Mouse (Mus musculus): ENCODE results near the gene Dtx3l. TPM values are rescaled to one million over a fixed set of nuclear protein-coding genes. Genes with fewer than 3 reads are reported as not detected.
A peak's percentile ranks its signal among the peaks of the same experiment; 100 is the strongest.

Gene Dtx3l
- 6.2 and 6.4 TPM in 2 replicates for polyA plus RNA-seq (2015; fragmentation: Nextera tagmentation; extraction: Ambion mirVana)

- no peak for TF ChIP-seq CTCF (IDR thresholded peaks at IDR 0.05)
- TF ChIP-seq EP300 (IDR thresholded peaks at IDR 0.05) = no peak
- ATAC-seq (peak; percentile 71), DNase-seq (ENCODE audit: low spot score) (peak; percentile 85)
- peak within 1 kb of the TSS; percentile 84 for H3K27ac ChIP-seq (ENCODE audit: low read length)
- 2% methylated on average over 52 of the region's 52 CpGs for WGBS
- peak within 1 kb of the TSS; percentile 80 for H3K4me2 ChIP-seq (replicated peaks; ENCODE audit: low read depth, low read length)
- peak within 1 kb of the TSS; percentile 67 for H3K4me3 ChIP-seq (ENCODE audit: low read depth, low read length)
- peaks cover 2% of the 10 kb centered on the region; the same call in 1 of the 2 replicates for H3K36me3 ChIP-seq (ENCODE audit: insufficient read depth, low read length)
- no peaks in the 10 kb centered on the region for H3K9me3 ChIP-seq (ENCODE audit: low read length)
- no peaks in the 10 kb centered on the region for H3K4me1 ChIP-seq (ENCODE audit: insufficient read depth, low read depth, low read length)
- no peaks in the 10 kb centered on the region for H3K27me3 ChIP-seq (replicated peaks; ENCODE audit: insufficient read depth, low read length)
- H3K9ac ChIP-seq (replicated peaks; ENCODE audit: low read depth) = peak within 1 kb of the TSS; percentile 73
Observed at GRCm38 (mm10) chr16:35938211-35939151, at the start of gene Dtx3l, which contains the start of gene Parp9. Dtx3l (minus strand) TSS chr16:35939151. Parp9 (plus strand) TSS chr16:35938470.

GRCm38 (mm10) chr16:35987930-35988329 lies 49.0 kb upstream of the Dtx3l start:
- TF ChIP-seq CTCF (IDR thresholded peaks at IDR 0.05) (no peak), EP300 (IDR thresholded peaks at IDR 0.05) (no peak)
- H3K27me3 ChIP-seq (replicated peaks; ENCODE audit: insufficient read depth, low read length) = no peaks in the 10 kb centered on the region
- no peaks in the 10 kb centered on the region for H3K36me3 ChIP-seq (ENCODE audit: insufficient read depth, low read length)
- no peaks in the 10 kb centered on the region for H3K9me3 ChIP-seq (ENCODE audit: low read length)
- H3K4me1 ChIP-seq (ENCODE audit: insufficient read depth, low read depth, low read length) = no peaks in the 10 kb centered on the region
- whole genome bisulfite sequencing = 57% methylated on average over 1 of the region's 1 CpGs
- no peak overlapping the region for H3K27ac ChIP-seq (ENCODE audit: low read length)
- no peak overlapping the region for H3K9ac ChIP-seq (replicated peaks; ENCODE audit: low read depth)
- no peak overlapping the region for H3K4me2 ChIP-seq (replicated peaks; ENCODE audit: low read depth, low read length)
- no peak overlapping the region for H3K4me3 ChIP-seq (ENCODE audit: low read depth, low read length)
- no peak for ATAC-seq
- DNase-seq (ENCODE audit: low spot score) = no peak

- peak overlapping the region; percentile 72 for H3K4me2 ChIP-seq (replicated peaks; ENCODE audit: low read depth, low read length)
- H3K9ac ChIP-seq (replicated peaks; ENCODE audit: low read depth) = no peak overlapping the region
- 37% methylated on average over 3 of the region's 3 CpGs for WGBS
- H3K27ac ChIP-seq (ENCODE audit: low read length) = no peak overlapping the region
- peaks cover 4% of the 10 kb centered on the region; the same call in 1 of the 2 replicates for H3K4me1 ChIP-seq (ENCODE audit: insufficient read depth, low read depth, low read length)
- no peak for TF ChIP-seq EP300 (IDR thresholded peaks at IDR 0.05)
- no peak for TF ChIP-seq CTCF (IDR thresholded peaks at IDR 0.05)
- DNase-seq (ENCODE audit: low spot score) (no peak), ATAC-seq (no peak)
- no peaks in the 10 kb centered on the region for H3K36me3 ChIP-seq (ENCODE audit: insufficient read depth, low read length)
- H3K9me3 ChIP-seq (ENCODE audit: low read length) = no peaks in the 10 kb centered on the region
- H3K4me3 ChIP-seq (ENCODE audit: low read depth, low read length) = no peak overlapping the region
- no peaks in the 10 kb centered on the region for H3K27me3 ChIP-seq (replicated peaks; ENCODE audit: insufficient read depth, low read length)
Observed at GRCm38 (mm10) chr16:35984471-35984870, 45.5 kb upstream of the Dtx3l start.

- ATAC-seq (peak; percentile 70), DNase-seq (ENCODE audit: low spot score) (peak; percentile 89)
- no peaks in the 10 kb centered on the region for H3K9me3 ChIP-seq (ENCODE audit: low read length)
- peak overlapping the region; percentile 72 for H3K4me2 ChIP-seq (replicated peaks; ENCODE audit: low read depth, low read length)
- TF ChIP-seq EP300 (IDR thresholded peaks at IDR 0.05) = no peak
- no peak for TF ChIP-seq CTCF (IDR thresholded peaks at IDR 0.05)
- no peaks in the 10 kb centered on the region for H3K36me3 ChIP-seq (ENCODE audit: insufficient read depth, low read length)
- peaks cover 4% of the 10 kb centered on the region; the same call in 1 of the 2 replicates for H3K4me1 ChIP-seq (ENCODE audit: insufficient read depth, low read depth, low read length)
- no peaks in the 10 kb centered on the region for H3K27me3 ChIP-seq (replicated peaks; ENCODE audit: insufficient read depth, low read length)
- H3K9ac ChIP-seq (replicated peaks; ENCODE audit: low read depth) = peak overlapping the region; percentile 83
- H3K27ac ChIP-seq (ENCODE audit: low read length) = peak overlapping the region; percentile 98
- 0% methylated on average over 32 of the region's 86 CpGs for WGBS
- H3K4me3 ChIP-seq (ENCODE audit: low read depth, low read length) = peak overlapping the region; percentile 92
Observed at GRCm38 (mm10) chr16:35983517-35984101, 44.7 kb upstream of the Dtx3l start.

GRCm38 (mm10) chr16:35982902-35983516 lies 44.1 kb upstream of the Dtx3l start:
- peak overlapping the region; percentile 92 for H3K4me3 ChIP-seq (ENCODE audit: low read depth, low read length)
- peak; percentile 96 for ATAC-seq
- H3K9me3 ChIP-seq (ENCODE audit: low read length) = no peaks in the 10 kb centered on the region
- no peaks in the 10 kb centered on the region for H3K36me3 ChIP-seq (ENCODE audit: insufficient read depth, low read length)
- peak; percentile 97 for DNase-seq (ENCODE audit: low spot score)
- H3K4me2 ChIP-seq (replicated peaks; ENCODE audit: low read depth, low read length) = peak overlapping the region; percentile 72
- H3K27ac ChIP-seq (ENCODE audit: low read length) = peak overlapping the region; percentile 98
- H3K4me1 ChIP-seq (ENCODE audit: insufficient read depth, low read depth, low read length) = peaks cover 4% of the 10 kb centered on the region; the same call in 1 of the 2 replicates
- 0% methylated on average over 34 of the region's 54 CpGs for WGBS
- H3K9ac ChIP-seq (replicated peaks; ENCODE audit: low read depth) = peak overlapping the region; percentile 83
- TF ChIP-seq EP300 (IDR thresholded peaks at IDR 0.05) (no peak), CTCF (IDR thresholded peaks at IDR 0.05) (no peak)
- no peaks in the 10 kb centered on the region for H3K27me3 ChIP-seq (replicated peaks; ENCODE audit: insufficient read depth, low read length)

- WGBS = 3% methylated on average over 15 of the region's 15 CpGs
- no peaks in the 10 kb centered on the region for H3K27me3 ChIP-seq (replicated peaks; ENCODE audit: insufficient read depth, low read length)
- H3K36me3 ChIP-seq (ENCODE audit: insufficient read depth, low read length) = no peaks in the 10 kb centered on the region
- peak; percentile 23 for DNase-seq (ENCODE audit: low spot score)
- no peaks in the 10 kb centered on the region for H3K9me3 ChIP-seq (ENCODE audit: low read length)
- TF ChIP-seq CTCF (IDR thresholded peaks at IDR 0.05) = no peak
- TF ChIP-seq EP300 (IDR thresholded peaks at IDR 0.05) = no peak
- H3K9ac ChIP-seq (replicated peaks; ENCODE audit: low read depth) = no peak overlapping the region
- ATAC-seq = no peak
- peak overlapping the region; percentile 72 for H3K4me2 ChIP-seq (replicated peaks; ENCODE audit: low read depth, low read length)
- no peak overlapping the region for H3K27ac ChIP-seq (ENCODE audit: low read length)
- peak overlapping the region; percentile 92 for H3K4me3 ChIP-seq (ENCODE audit: low read depth, low read length)
- peaks cover 4% of the 10 kb centered on the region; the same call in 1 of the 2 replicates for H3K4me1 ChIP-seq (ENCODE audit: insufficient read depth, low read depth, low read length)
Observed at GRCm38 (mm10) chr16:35982506-35982901, 43.6 kb upstream of the Dtx3l start.
